Mouse (Mus musculus) forebrain, embryonic 11.5 days (tissue): Measurements from ENCODE around the gene L3mbtl2. TPM values are rescaled to one million over a fixed set of nuclear protein-coding genes. Genes with fewer than 3 reads are reported as not detected.

Source experiments
- ATAC-seq: fragments of 200-750 bp; cut with Nextera tagmentation; replicated peaks from 2 replicates; pipeline ENCODE4 v1.8.0; 2017; ENCODE audit warnings: moderate TSS enrichment; ENCODE audit not compliant: low FRiP score
- DNase-seq: peaks from one replicate; pipeline ENCODE4 v3.0.0-alpha.2; 2017; ENCODE audit warnings: low spot score
- H3K27ac ChIP-seq: fragments of 300-500 bp; sonication (generic); 2 replicates; pipeline ENCODE4 v1.5.1; 2014; ENCODE audit warnings: low read depth, low read length
- H3K27me3 ChIP-seq: fragments of 300-500 bp; sonication (generic); 2 replicates; pipeline ENCODE4 v1.6.1; 2014; ENCODE audit warnings: mild to moderate bottlenecking, low read length, mixed read lengths; ENCODE audit not compliant: control insufficient read depth, insufficient read depth
- H3K36me3 ChIP-seq: fragments of 300-500 bp; sonication (generic); 2 replicates; pipeline ENCODE4 v1.6.1; 2014; ENCODE audit warnings: mild to moderate bottlenecking, low read length, moderate library complexity, mixed read lengths; ENCODE audit not compliant: control insufficient read depth, insufficient read depth
- H3K4me1 ChIP-seq: fragments of 300-500 bp; sonication (generic); replicated peaks from 2 replicates; pipeline ENCODE4 v1.6.1; 2014; ENCODE audit warnings: low read length, mixed read lengths; ENCODE audit not compliant: control insufficient read depth, insufficient read depth
- H3K4me2 ChIP-seq: fragments of 300-500 bp; sonication (generic); 2 replicates; pipeline ENCODE4 v1.6.1; 2014; ENCODE audit warnings: low read depth, mild to moderate bottlenecking, low read length, moderate library complexity, mixed read lengths; ENCODE audit not compliant: severe bottlenecking
- H3K4me3 ChIP-seq: fragments of 300-500 bp; sonication (generic); 2 replicates; pipeline ENCODE4 v1.5.1; 2014; ENCODE audit warnings: low read depth, low read length
- H3K9ac ChIP-seq: fragments of 300-500 bp; sonication (generic); 2 replicates; pipeline ENCODE4 v1.6.1; 2014; ENCODE audit warnings: low read length
- H3K9me3 ChIP-seq: fragments of 300-500 bp; sonication (generic); 2 replicates; pipeline ENCODE4 v1.6.1; 2016; ENCODE audit warnings: low read length, mixed read lengths; ENCODE audit not compliant: control insufficient read depth
- WGBS: fragments of 180-500 bp; shearing (Covaris S2); extraction: QIAGEN DNeasy Blood & Tissue Kit; methylation state at CpG from one replicate; pipeline ENCODE4 v1.1.7; 2014; 5-methylcytosine and 5-hydroxymethylcytosine counted together
- polyA plus RNA-seq: library from polyadenylated mRNA; unstranded; fragments of >200 nt; fragmentation: Nextera tagmentation; extraction: Ambion mirVana; gene quantifications from 2 replicates; pipeline ENCODE4 v1.2.1, GENCODE M21; 2014

Gene L3mbtl2
- polyA plus RNA-seq, 1 experiment from 2014 or later, result 39.3 TPM

DNA sequence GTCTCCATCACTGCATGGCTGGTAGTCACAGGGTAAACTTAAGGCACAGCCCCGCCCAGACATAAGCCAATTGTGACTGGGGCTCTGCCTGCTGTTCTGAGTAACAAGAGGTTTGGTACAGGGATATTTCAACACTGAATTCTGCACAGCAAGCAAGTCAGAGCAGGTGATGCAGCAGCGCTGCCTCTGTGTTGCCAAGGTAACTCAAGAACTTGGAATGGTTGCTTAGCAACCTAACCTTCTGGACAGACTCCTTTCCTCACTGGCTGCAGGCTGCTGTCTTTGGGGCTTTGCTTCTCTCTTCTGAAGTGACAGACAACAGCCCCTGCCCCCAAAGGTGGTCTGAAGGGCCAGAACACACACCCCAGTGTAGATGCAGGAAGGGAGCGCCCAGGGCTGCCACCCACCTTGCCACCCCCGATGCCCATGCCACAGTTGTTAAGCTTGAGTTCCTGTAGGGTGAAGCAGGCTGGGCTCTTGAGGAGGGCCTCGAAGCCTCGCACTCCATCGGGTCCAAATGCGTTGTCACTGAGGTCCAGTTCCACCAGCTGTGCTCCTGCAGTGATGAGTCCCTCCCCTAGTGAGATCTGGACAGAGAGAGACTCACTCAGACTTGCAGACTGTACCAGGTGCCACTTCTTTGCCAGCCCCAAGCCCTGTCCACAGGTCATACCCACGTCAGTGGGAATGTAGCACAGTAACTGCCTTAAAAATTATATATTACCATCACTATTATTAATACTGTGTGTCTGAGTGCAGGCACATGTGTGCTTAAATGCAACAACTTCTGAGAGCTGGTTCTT lies 54.8 kb downstream of the L3mbtl2 start:
- ATAC-seq, result no peak
- WGBS, result 89% methylated on average over 9 of the region's 9 CpGs
- no peak overlapping the region for H3K4me2 ChIP-seq
- no peak overlapping the region for H3K4me3 ChIP-seq
- 0 out of 2 replicates have a peak overlapping the region, but pooled peaks have one; percentile 4 for H3K27ac ChIP-seq
- H3K9me3 ChIP-seq, result no peaks in the 10 kb centered on the region
- DNase-seq, result no peak
- no peaks in the 10 kb centered on the region for H3K4me1 ChIP-seq
- H3K36me3 ChIP-seq, result peaks cover 41% of the 10 kb centered on the region
- no peaks in the 10 kb centered on the region for H3K27me3 ChIP-seq
- H3K9ac ChIP-seq, result no peak overlapping the region

- no peaks in the 10 kb centered on the region for H3K27me3 ChIP-seq
- no peak for ATAC-seq
- WGBS, result 93% methylated on average over 6 of the region's 6 CpGs
- no peak for DNase-seq
- no peaks in the 10 kb centered on the region for H3K9me3 ChIP-seq
- no peak overlapping the region for H3K4me3 ChIP-seq
- no peak overlapping the region for H3K27ac ChIP-seq
- H3K36me3 ChIP-seq, result peaks cover 42% of the 10 kb centered on the region
- H3K9ac ChIP-seq, result no peak overlapping the region
- H3K4me1 ChIP-seq, result no peaks in the 10 kb centered on the region
- no peak overlapping the region for H3K4me2 ChIP-seq
These were observed 55.4 kb downstream of the L3mbtl2 start for GRCm38 (mm10) chr15:81719139-81719531.

GRCm38 (mm10) chr15:81722361-81722760 lies 58.7 kb downstream of the L3mbtl2 start:
- Histone ChIP-seq H3K36me3 (peaks cover 30% of the 10 kb centered on the region), H3K9me3 (no peaks in the 10 kb centered on the region), H3K27me3 (no peaks in the 10 kb centered on the region), H3K4me3 (no peak overlapping the region), H3K27ac (no peak overlapping the region), H3K4me2 (no peak overlapping the region), H3K4me1 (no peaks in the 10 kb centered on the region), H3K9ac (no peak overlapping the region)
- DNase-seq (no peak), ATAC-seq (no peak)
- over 99% methylated on average over 5 of the region's 5 CpGs for WGBS

GRCm38 (mm10) chr15:81723653-81724052 lies 60.0 kb downstream of the L3mbtl2 start:
- Histone ChIP-seq H3K27ac (no peak overlapping the region), H3K36me3 (peaks cover 30% of the 10 kb centered on the region), H3K4me3 (no peak overlapping the region), H3K4me2 (no peak overlapping the region), H3K9ac (no peak overlapping the region), H3K4me1 (peaks cover 2% of the 10 kb centered on the region; the same call in 1 of the 2 replicates), H3K27me3 (no peaks in the 10 kb centered on the region), H3K9me3 (no peaks in the 10 kb centered on the region)
- ATAC-seq (no peak), DNase-seq (no peak)
- WGBS, result 94% methylated on average over 11 of the region's 11 CpGs

DNA sequence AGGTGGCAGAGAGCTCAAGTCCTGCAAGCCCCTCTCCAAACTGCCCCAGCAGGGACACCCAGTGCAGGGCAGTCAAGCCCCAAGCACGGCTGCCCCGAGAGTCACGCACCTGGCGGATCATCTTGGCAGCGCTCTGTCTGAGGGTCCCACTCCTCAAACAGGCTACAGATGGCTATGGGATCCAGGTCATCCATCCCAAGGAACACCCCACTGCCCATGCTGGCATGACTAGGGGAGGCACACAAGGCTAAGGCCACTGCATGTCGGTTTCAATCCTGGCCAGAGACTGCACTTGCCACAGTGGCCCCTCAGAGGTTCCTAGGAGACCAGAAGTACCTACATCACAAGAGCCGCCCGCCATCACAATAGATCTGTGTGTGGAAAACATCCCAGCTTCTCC lies 62.3 kb downstream of the L3mbtl2 start:
- Histone ChIP-seq H3K9me3 (no peaks in the 10 kb centered on the region), H3K4me3 (no peak overlapping the region), H3K9ac (no peak overlapping the region), H3K36me3 (peaks cover 20% of the 10 kb centered on the region; the same call in 1 of the 2 replicates), H3K27ac (no peak overlapping the region), H3K4me2 (no peak overlapping the region), H3K4me1 (peaks cover 4% of the 10 kb centered on the region; the same call in 1 of the 2 replicates), H3K27me3 (no peaks in the 10 kb centered on the region)
- DNase-seq (no peak), ATAC-seq (no peak)
- 93% methylated on average over 8 of the region's 8 CpGs for WGBS

- DNase-seq, result no peak
- Histone ChIP-seq H3K4me3 (peak overlapping the region; percentile 100), H3K4me1 (peaks cover 4% of the 10 kb centered on the region; the same call in 1 of the 2 replicates), H3K36me3 (no peaks in the 10 kb centered on the region), H3K9me3 (no peaks in the 10 kb centered on the region), H3K9ac (peak overlapping the region; percentile 94), H3K27ac (peak overlapping the region; percentile 63), H3K27me3 (no peaks in the 10 kb centered on the region), H3K4me2 (peak overlapping the region; percentile 87)
- peak; percentile 3 for ATAC-seq
- under 1% methylated on average over 49 of the region's 49 CpGs for WGBS
These were observed 65.6 kb downstream of the L3mbtl2 start for GRCm38 (mm10) chr15:81729241-81729791.

GRCm38 (mm10) chr15:81729792-81730635 lies 66.3 kb downstream of the L3mbtl2 start:
- Histone ChIP-seq H3K4me2 (peak overlapping the region; percentile 87), H3K9me3 (no peaks in the 10 kb centered on the region), H3K4me3 (peak overlapping the region; percentile 100), H3K9ac (peak overlapping the region; percentile 94), H3K4me1 (peaks cover 4% of the 10 kb centered on the region; the same call in 1 of the 2 replicates), H3K27me3 (no peaks in the 10 kb centered on the region), H3K27ac (peak overlapping the region; percentile 63), H3K36me3 (no peaks in the 10 kb centered on the region)
- DNase-seq (peak; percentile 99), ATAC-seq (peak; percentile 99)
- WGBS, result 6% methylated on average over 41 of the region's 41 CpGs

- no peaks in the 10 kb centered on the region for H3K9me3 ChIP-seq
- no peaks in the 10 kb centered on the region for H3K27me3 ChIP-seq
- DNase-seq, result no peak
- no peak overlapping the region for H3K9ac ChIP-seq
- no peak for ATAC-seq
- no peaks in the 10 kb centered on the region for H3K4me1 ChIP-seq
- H3K36me3 ChIP-seq, result no peaks in the 10 kb centered on the region
- WGBS, result 61% methylated on average over 3 of the region's 3 CpGs
- H3K4me2 ChIP-seq, result no peak overlapping the region
- H3K4me3 ChIP-seq, result no peak overlapping the region
- no peak overlapping the region for H3K27ac ChIP-seq
These were observed 71.4 kb downstream of the L3mbtl2 start for GRCm38 (mm10) chr15:81735075-81735474.
